Mouse (Mus musculus): ENCODE measurements around the gene Nek6. TPM values are rescaled to one million over a fixed set of nuclear protein-coding genes. Genes with fewer than 3 reads are reported as not detected.

Nek6 gene
- polyA plus RNA-seq, 1 experiment from 2014 or later: 74.6 TPM

DNA sequence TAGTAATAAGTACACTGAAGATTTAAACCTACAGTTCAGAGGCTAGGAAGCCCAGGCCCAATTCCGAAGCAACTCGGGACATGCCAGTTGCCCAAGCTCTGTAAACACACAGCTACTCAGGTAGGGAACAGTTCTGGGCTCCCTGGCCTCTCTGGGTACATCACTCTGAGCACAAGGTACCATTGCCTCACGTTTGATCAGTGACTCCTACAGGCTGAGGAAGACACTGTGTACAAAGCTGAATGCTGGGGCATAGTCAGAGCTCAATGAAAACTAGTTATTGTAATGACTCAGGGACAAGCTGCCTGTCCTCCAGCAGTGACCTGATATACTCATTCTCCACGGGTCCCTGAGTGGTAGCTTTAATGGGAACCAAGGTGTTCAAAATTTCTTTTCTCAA, 109.6 kb downstream of the Nek6 start:
- Histone ChIP-seq H3K4me3 (no peak overlapping the region), H3K36me3 (peaks cover 7% of the 10 kb centered on the region), H3K9ac (no peak overlapping the region), H3K27ac (no peak overlapping the region), H3K4me2 (replicated peaks) (no peak overlapping the region), H3K9me3 (no peaks in the 10 kb centered on the region), H3K4me1 (peaks cover 25% of the 10 kb centered on the region), H3K27me3 (replicated peaks) (no peaks in the 10 kb centered on the region)
- 82% methylated on average over 4 of the region's 4 CpGs for WGBS
- 0 out of 2 replicates have a peak, but pooled peaks have one; percentile 22 for ATAC-seq (ENCODE audit: low FRiP score, low read depth)

- Histone ChIP-seq H3K4me3 (no peak overlapping the region), H3K27ac (no peak overlapping the region), H3K9ac (no peak overlapping the region), H3K4me1 (peaks cover 21% of the 10 kb centered on the region), H3K9me3 (no peaks in the 10 kb centered on the region), H3K4me2 (replicated peaks) (no peak overlapping the region), H3K27me3 (replicated peaks) (no peaks in the 10 kb centered on the region), H3K36me3 (peaks cover 11% of the 10 kb centered on the region)
- ATAC-seq (ENCODE audit: low FRiP score, low read depth): peak; percentile 82
- WGBS: 35% methylated on average over 6 of the region's 6 CpGs
Measured at GRCm38 (mm10) chr2:38621610-38622021, 110.2 kb downstream of the Nek6 start.

DNA sequence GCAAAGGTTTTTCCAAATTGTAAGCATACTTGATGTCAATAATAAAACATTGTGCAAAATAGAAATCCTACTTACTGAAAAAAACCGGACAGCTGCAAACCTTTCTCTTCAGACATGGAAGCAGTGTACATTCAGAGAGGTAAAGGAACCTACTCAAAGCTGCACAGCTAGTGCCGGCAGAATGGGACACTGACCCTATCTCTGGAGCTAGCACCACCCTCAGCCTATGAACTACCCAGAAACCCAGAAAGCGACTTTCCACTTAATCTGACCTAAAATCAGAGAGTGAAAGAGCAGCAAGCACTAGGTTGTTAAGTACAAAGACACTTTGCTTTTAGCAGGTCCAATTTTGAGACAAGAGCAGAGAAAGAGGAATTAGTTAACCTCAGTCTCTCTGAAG, 112.0 kb downstream of the Nek6 start:
- Histone ChIP-seq H3K36me3 (peaks cover 23% of the 10 kb centered on the region), H3K27ac (no peak overlapping the region), H3K9me3 (no peaks in the 10 kb centered on the region), H3K4me1 (peaks cover 13% of the 10 kb centered on the region), H3K27me3 (replicated peaks) (no peaks in the 10 kb centered on the region), H3K9ac (no peak overlapping the region), H3K4me2 (replicated peaks) (no peak overlapping the region), H3K4me3 (no peak overlapping the region)
- ATAC-seq (ENCODE audit: low FRiP score, low read depth): no peak
- WGBS: 92% methylated on average over 3 of the region's 3 CpGs

DNA sequence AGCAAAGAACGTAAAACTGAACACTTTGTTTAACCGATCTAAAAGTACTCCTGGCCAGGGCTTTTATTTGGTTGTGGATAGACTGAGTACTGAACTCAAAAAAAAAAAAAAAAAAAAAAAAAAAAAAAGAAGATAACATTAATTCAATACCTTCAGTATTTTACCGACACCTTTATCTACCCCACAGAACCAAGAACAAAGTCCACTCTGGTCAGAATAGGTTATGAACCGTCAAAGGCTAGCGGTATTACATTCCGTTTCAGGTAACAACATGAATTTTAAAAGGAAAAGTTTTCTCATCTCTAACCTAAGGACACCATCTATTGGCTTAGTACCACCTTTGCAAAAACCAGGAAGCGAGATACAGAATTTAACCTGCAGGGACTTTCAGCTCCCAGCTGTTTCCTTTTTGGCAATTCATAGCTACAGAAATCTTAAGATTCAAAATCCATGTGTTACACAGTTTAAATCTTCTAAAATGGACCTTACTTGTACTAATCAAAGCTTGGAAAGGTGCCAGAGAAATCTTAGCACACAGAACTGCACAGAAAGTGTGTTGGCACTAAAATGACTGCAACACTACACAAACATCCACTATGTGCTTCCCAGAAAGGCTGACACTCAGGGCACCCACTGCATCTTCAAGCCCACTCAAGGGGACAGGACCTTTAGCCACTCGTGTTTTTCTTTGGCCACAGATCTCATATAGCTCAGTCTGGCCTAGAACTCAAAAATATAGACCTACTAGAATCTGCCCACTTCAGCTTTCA, 112.6 kb downstream of the Nek6 start:
- H3K4me1 ChIP-seq: peaks cover 13% of the 10 kb centered on the region
- 97% methylated on average over 8 of the region's 8 CpGs for WGBS
- H3K4me2 ChIP-seq (replicated peaks): no peak overlapping the region
- no peak overlapping the region for H3K27ac ChIP-seq
- H3K9ac ChIP-seq: no peak overlapping the region
- H3K27me3 ChIP-seq (replicated peaks): no peaks in the 10 kb centered on the region
- ATAC-seq (ENCODE audit: low FRiP score, low read depth): no peak
- H3K36me3 ChIP-seq: peaks cover 27% of the 10 kb centered on the region
- H3K9me3 ChIP-seq: no peaks in the 10 kb centered on the region
- no peak overlapping the region for H3K4me3 ChIP-seq

DNA sequence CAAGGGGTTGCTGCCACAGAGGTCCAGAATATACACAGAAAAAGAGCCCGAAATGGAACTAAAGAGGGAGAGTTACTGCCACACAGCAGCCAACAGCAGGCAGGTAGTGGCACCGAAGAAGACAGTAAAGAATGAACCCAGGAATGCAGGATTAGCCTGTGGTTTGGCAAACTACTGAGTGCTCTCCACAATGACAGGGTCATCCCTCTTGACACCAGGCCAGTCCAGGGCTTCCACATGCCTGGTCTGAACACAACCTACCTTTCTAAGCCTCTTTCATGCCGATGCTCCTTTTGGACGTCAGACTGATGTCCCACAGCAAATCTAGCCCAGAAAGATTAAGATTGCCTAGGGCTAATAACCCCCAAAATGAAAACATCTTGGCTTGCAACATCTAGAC, 117.4 kb downstream of the Nek6 start:
- no peaks in the 10 kb centered on the region for H3K4me1 ChIP-seq
- H3K27ac ChIP-seq: no peak overlapping the region
- no peak overlapping the region for H3K4me2 ChIP-seq (replicated peaks)
- H3K9ac ChIP-seq: no peak overlapping the region
- no peak for ATAC-seq (ENCODE audit: low FRiP score, low read depth)
- H3K9me3 ChIP-seq: no peaks in the 10 kb centered on the region
- peaks cover 57% of the 10 kb centered on the region for H3K36me3 ChIP-seq
- 93% methylated on average over 4 of the region's 4 CpGs for WGBS
- no peaks in the 10 kb centered on the region for H3K27me3 ChIP-seq (replicated peaks)
- H3K4me3 ChIP-seq: no peak overlapping the region

DNA sequence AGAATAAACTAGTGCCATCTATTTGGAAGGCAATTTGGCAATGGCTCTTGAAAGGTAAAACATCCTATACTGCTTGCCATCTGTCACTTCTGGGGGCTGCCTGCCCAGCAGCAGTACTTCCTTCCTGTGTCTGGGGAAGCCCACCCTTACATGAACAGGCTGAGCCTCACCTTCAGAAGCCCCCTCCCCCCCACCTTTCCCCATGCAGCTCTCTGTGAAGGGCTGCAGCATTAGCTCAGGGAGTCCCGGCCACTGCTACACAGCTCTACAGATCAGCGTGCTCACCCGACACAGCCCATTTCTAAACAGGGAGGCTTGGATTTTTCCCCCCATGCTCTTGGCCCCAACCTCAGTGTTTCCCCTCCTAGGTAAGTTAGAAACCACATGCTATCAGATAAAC, 118.0 kb downstream of the Nek6 start:
- Histone ChIP-seq H3K4me2 (replicated peaks) (no peak overlapping the region), H3K4me1 (no peaks in the 10 kb centered on the region), H3K9me3 (no peaks in the 10 kb centered on the region), H3K36me3 (peaks cover 62% of the 10 kb centered on the region), H3K27ac (no peak overlapping the region), H3K4me3 (no peak overlapping the region), H3K27me3 (replicated peaks) (no peaks in the 10 kb centered on the region), H3K9ac (no peak overlapping the region)
- WGBS: 92% methylated on average over 3 of the region's 3 CpGs
- ATAC-seq (ENCODE audit: low FRiP score, low read depth): no peak

DNA sequence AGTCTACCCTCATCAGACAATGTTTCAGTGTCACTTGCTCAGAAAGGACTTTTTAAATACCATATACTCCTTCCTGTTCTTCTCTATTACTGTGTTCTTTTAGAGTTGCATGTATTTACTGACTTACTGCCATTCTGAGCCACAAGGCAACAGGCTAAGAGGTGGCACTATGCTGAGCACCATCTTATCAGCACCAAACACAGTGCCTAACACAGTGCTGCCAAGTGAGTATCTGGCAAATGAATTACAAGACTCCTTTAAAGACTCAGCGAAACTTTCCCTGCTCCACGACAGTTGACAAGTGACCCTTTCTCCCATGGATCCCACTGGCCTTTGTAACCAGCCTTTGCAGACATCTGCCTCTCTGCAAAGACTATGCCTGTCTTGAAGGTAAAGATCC, 119.1 kb downstream of the Nek6 start:
- H3K27ac ChIP-seq: no peak overlapping the region
- H3K4me3 ChIP-seq: no peak overlapping the region
- H3K36me3 ChIP-seq: peaks cover 71% of the 10 kb centered on the region
- H3K27me3 ChIP-seq (replicated peaks): no peaks in the 10 kb centered on the region
- no peak for ATAC-seq (ENCODE audit: low FRiP score, low read depth)
- no peaks in the 10 kb centered on the region for H3K4me1 ChIP-seq
- no peak overlapping the region for H3K4me2 ChIP-seq (replicated peaks)
- no peak overlapping the region for H3K9ac ChIP-seq
- 87% methylated on average over 2 of the region's 2 CpGs for WGBS
- no peaks in the 10 kb centered on the region for H3K9me3 ChIP-seq

DNA sequence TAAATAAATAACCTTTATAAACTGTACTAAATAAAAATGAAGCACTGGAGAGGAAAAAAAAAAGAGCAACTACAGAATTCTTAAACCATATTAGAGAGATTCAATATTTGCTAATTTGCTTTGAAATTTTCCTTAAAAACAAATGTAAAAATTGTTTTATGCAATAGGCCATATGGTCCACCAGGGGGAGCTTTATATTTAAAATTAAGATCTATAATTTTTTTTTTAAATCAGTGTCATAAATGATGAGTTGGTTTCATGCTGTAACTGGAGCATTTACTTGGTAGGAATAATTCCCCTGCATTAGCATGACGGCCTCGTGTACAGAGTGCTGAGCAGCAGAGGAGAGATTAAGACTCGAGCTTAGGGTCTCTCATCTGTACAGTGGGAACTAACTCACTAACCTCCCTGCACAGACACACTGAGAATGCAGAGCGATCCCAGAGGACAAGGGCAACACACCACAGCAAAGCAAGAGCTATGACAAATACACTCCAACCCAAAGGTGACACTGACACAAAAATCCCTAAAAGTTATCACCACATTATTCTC, 126.3 kb downstream of the Nek6 start:
- H3K27me3 ChIP-seq (replicated peaks): no peaks in the 10 kb centered on the region
- H3K27ac ChIP-seq: no peak overlapping the region
- H3K4me3 ChIP-seq: no peak overlapping the region
- H3K4me1 ChIP-seq: peaks cover 2% of the 10 kb centered on the region
- 81% methylated on average over 4 of the region's 4 CpGs for WGBS
- ATAC-seq (ENCODE audit: low FRiP score, low read depth): no peak
- H3K36me3 ChIP-seq: peaks cover 73% of the 10 kb centered on the region
- no peaks in the 10 kb centered on the region for H3K9me3 ChIP-seq
- no peak overlapping the region for H3K4me2 ChIP-seq (replicated peaks)
- no peak overlapping the region for H3K9ac ChIP-seq

DNA sequence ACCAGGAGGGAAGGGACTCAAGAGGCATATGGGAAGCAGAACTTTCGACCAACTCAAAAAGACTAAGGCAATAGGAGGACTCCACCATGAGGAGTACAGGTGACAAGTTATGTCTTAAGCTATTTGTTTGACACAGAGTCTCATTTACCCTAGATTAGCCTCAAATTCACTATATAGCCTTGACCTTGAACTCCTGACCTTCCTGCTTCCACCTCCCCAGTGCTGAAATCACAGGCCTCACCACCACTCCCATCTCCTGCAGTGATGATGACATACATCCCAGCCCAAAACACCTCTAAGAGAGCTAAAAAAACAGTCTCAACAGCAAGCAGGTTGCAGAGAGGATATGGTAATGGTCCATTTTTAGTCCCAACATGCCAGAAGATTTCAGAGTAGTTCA, 130.3 kb downstream of the Nek6 start:
- no peak overlapping the region for H3K4me3 ChIP-seq
- no peak overlapping the region for H3K9ac ChIP-seq
- no peak overlapping the region for H3K4me2 ChIP-seq (replicated peaks)
- H3K27me3 ChIP-seq (replicated peaks): no peaks in the 10 kb centered on the region
- H3K27ac ChIP-seq: no peak overlapping the region
- no peak for ATAC-seq (ENCODE audit: low FRiP score, low read depth)
- H3K4me1 ChIP-seq: peaks cover 5% of the 10 kb centered on the region
- peaks cover 43% of the 10 kb centered on the region for H3K36me3 ChIP-seq
- 100% methylated on average over 1 of the region's 1 CpGs for WGBS
- H3K9me3 ChIP-seq: no peaks in the 10 kb centered on the region

- WGBS: 3% methylated on average over 52 of the region's 52 CpGs
- H3K4me2 ChIP-seq (replicated peaks): peak within 1 kb of the TSS; percentile 91
- peaks cover 30% of the 10 kb centered on the region for H3K36me3 ChIP-seq
- no peaks in the 10 kb centered on the region for H3K9me3 ChIP-seq
- H3K4me1 ChIP-seq: peaks cover 12% of the 10 kb centered on the region
- peak within 1 kb of the TSS; percentile 89 for H3K4me3 ChIP-seq
- peak; percentile 75 for ATAC-seq (ENCODE audit: low FRiP score, low read depth)
- peak within 1 kb of the TSS; percentile 84 for H3K9ac ChIP-seq
- no peaks in the 10 kb centered on the region for H3K27me3 ChIP-seq (replicated peaks)
- no peak within 1 kb of the TSS; the same call in 1 of the 2 replicates for H3K27ac ChIP-seq
Measured at GRCm38 (mm10) chr2:38643625-38644427, 132.4 kb downstream of the Nek6 start, which contains the start of gene Psmb7. TSS of gene Psmb7 (minus strand) at chr2:38644087.
